10 mouse cellular contexts compared by ENCODE assay signal in genomic region chr10:18910898-18911297, GRCm38 (mm10).
A peak's percentile ranks its signal among the peaks of the same experiment; 100 is the strongest.
DNase-seq lines count a peak whose midpoint lies in the region; ATAC-seq and TF ChIP-seq lines count a peak whose summit lies in the region.
"Had no signal": no experiment of that assay in that cellular context is flagged by ENCODE, and none has a peak within 500 bp of the region (broad histone marks: within the 10 kb centered on the region; RNA-seq: fewer than 3 reads in every experiment).

No protein-coding gene starts in this region.

- ATAC-seq in midbrain, postnatal 0 days (ENCODE audit: low FRiP score), result no peak
- no peak for ATAC-seq in midbrain, embryonic 13.5 days

- 16% methylated on average over 2 of the region's 2 CpGs for WGBS in cerebellum, adult 2 months
- 2% methylated on average over 2 of the region's 2 CpGs for WGBS in midbrain, postnatal 0 days
- 7% methylated on average over 2 of the region's 2 CpGs for WGBS in midbrain, embryonic 13.5 days

- peak; percentile 27; the same call in 1 of the 2 replicates for TF ChIP-seq CTCF in cerebellum, adult 2 months (IDR thresholded peaks at IDR 0.05; ENCODE audit: borderline replicate concordance, insufficient read depth, low read depth, low read length)
- TF ChIP-seq CTCF in midbrain, postnatal 0 days (IDR thresholded peaks at IDR 0.05), result peak; percentile 58

- no peak for TF ChIP-seq POLR2A in cerebellum, adult 2 months (IDR thresholded peaks at IDR 0.05; ENCODE audit: borderline replicate concordance, insufficient read depth, low read length)

- H3K27ac ChIP-seq in cerebellum, adult 2 months (ENCODE audit: insufficient read depth, low read length), result no peak overlapping the region
- no peak overlapping the region for H3K27ac ChIP-seq in midbrain, postnatal 0 days (ENCODE audit: low read depth, low read length)
- H3K27ac ChIP-seq in midbrain, embryonic 13.5 days, result no peak overlapping the region
- H3K27ac ChIP-seq: hindbrain, embryonic 15.5 days; neural tube, embryonic 13.5 days had no signal

- no peak for DNase-seq in cerebellum, adult 2 months
- DNase-seq in cerebellum, adult 11 months, result no peak
- DNase-seq in midbrain, postnatal 0 days (ENCODE audit: low spot score), result peak; percentile 50
- DNase-seq in embryo, embryonic 11.5 days (ENCODE audit: low read depth, low spot score), result peak; percentile 19
- peak; percentile 44 for DNase-seq in kidney, postnatal 10 days
- peak; percentile 41 for DNase-seq in mesoderm, embryonic 11.5 days (ENCODE audit: low read depth, low spot score)
- DNase-seq in gastrocnemius, adult 8-10 months (ENCODE audit: low spot score in 2 of 2), result no peak

- no peaks in the 10 kb centered on the region for H3K27me3 ChIP-seq in cerebellum, adult 2 months (ENCODE audit: control insufficient read depth, insufficient read depth, low read length)
- no peaks in the 10 kb centered on the region for H3K27me3 ChIP-seq in midbrain, postnatal 0 days (ENCODE audit: insufficient read depth, low read length)
- no peaks in the 10 kb centered on the region for H3K27me3 ChIP-seq in midbrain, embryonic 13.5 days
- H3K27me3 ChIP-seq: hindbrain, embryonic 15.5 days; neural tube, embryonic 13.5 days had no signal

- H3K9ac ChIP-seq in midbrain, postnatal 0 days (replicated peaks; ENCODE audit: low read length, poor library complexity, severe bottlenecking), result no peak overlapping the region
- no peak overlapping the region for H3K9ac ChIP-seq in midbrain, embryonic 13.5 days (replicated peaks)
- H3K9ac ChIP-seq: hindbrain, embryonic 15.5 days; neural tube, embryonic 13.5 days had no signal

- H3K4me3 ChIP-seq in cerebellum, adult 2 months (replicated peaks; ENCODE audit: insufficient read depth, low read depth, low read length), result no peak overlapping the region
- no peak overlapping the region for H3K4me3 ChIP-seq in midbrain, postnatal 0 days (ENCODE audit: low read depth, low read length)
- H3K4me3 ChIP-seq in midbrain, embryonic 13.5 days (replicated peaks), result no peak overlapping the region
- H3K4me3 ChIP-seq: hindbrain, embryonic 15.5 days; neural tube, embryonic 13.5 days had no signal

- no peaks in the 10 kb centered on the region for H3K36me3 ChIP-seq in midbrain, postnatal 0 days (ENCODE audit: insufficient read depth, low read length)
- no peaks in the 10 kb centered on the region for H3K36me3 ChIP-seq in midbrain, embryonic 13.5 days
- H3K36me3 ChIP-seq: hindbrain, embryonic 15.5 days; neural tube, embryonic 13.5 days had no signal

- no peak overlapping the region for H3K4me2 ChIP-seq in midbrain, postnatal 0 days (ENCODE audit: low read depth, low read length, poor library complexity, severe bottlenecking)
- H3K4me2 ChIP-seq in midbrain, embryonic 13.5 days (replicated peaks), result no peak overlapping the region
- H3K4me2 ChIP-seq: hindbrain, embryonic 15.5 days; neural tube, embryonic 13.5 days had no signal

- no peaks in the 10 kb centered on the region for H3K9me3 ChIP-seq in midbrain, postnatal 0 days (ENCODE audit: low read length)
- H3K9me3 ChIP-seq in midbrain, embryonic 13.5 days, result no peaks in the 10 kb centered on the region
- H3K9me3 ChIP-seq: hindbrain, embryonic 15.5 days; neural tube, embryonic 13.5 days had no signal

- H3K4me1 ChIP-seq in cerebellum, adult 2 months (ENCODE audit: control insufficient read depth, insufficient read depth, low read length), result no peaks in the 10 kb centered on the region
- no peaks in the 10 kb centered on the region for H3K4me1 ChIP-seq in midbrain, postnatal 0 days (ENCODE audit: insufficient read depth, low read length)
- H3K4me1 ChIP-seq in midbrain, embryonic 13.5 days (replicated peaks), result no peaks in the 10 kb centered on the region
- H3K4me1 ChIP-seq: hindbrain, embryonic 15.5 days; neural tube, embryonic 13.5 days had no signal

Comparison
In these comparisons a context has a peak if more than half of its experiments do, and no peak if none do; other contexts are left out.
1. DNase-seq: peak in midbrain, postnatal 0 days (single experiment), embryo, embryonic 11.5 days (single experiment), kidney, postnatal 10 days (single experiment) and mesoderm, embryonic 11.5 days (single experiment); none in cerebellum, adult 2 months (0 of 2), cerebellum, adult 11 months (single experiment) and gastrocnemius, adult 8-10 months (0 of 2).